Mouse (Mus musculus): ENCODE results near the gene Dab1.

GRCm38 (mm10) chr4:103577111-103577815, 41.9 kb upstream of the Dab1 start:
- no peak for TF ChIP-seq EP300 (IDR thresholded peaks at IDR 0.05)
- no peak for TF ChIP-seq CTCF (IDR thresholded peaks at IDR 0.05)
